Mouse (Mus musculus): ENCODE results near the gene Ptgir. TPM values are rescaled to one million over a fixed set of nuclear protein-coding genes. Genes with fewer than 3 reads are reported as not detected.

The Ptgir gene
- polyA plus RNA-seq, 1 experiment from 2014 or later, result 2.4 TPM

GRCm38 (mm10) chr7:16959539-16960187 lies 53.4 kb downstream of the Ptgir start, which contains the start of gene Pnmal1:
Pnmal1 (plus strand) TSS chr7:16959679.
- H3K27ac ChIP-seq, result no peak within 1 kb of the TSS
- no peaks in the 10 kb centered on the region for H3K9me3 ChIP-seq
- no peaks in the 10 kb centered on the region; the same call in 1 of the 2 replicates for H3K27me3 ChIP-seq
- WGBS, result 19% methylated on average over 17 of the region's 17 CpGs
- peak; percentile 55; the same call in 1 of the 2 replicates for ATAC-seq (ENCODE audit: borderline replicate concordance, extremely low read depth, low FRiP score, low TSS enrichment)
- H3K4me2 ChIP-seq, result no peak within 1 kb of the TSS
- H3K4me3 ChIP-seq, result no peak within 1 kb of the TSS
- no peak within 1 kb of the TSS for H3K9ac ChIP-seq
- H3K36me3 ChIP-seq, result no peaks in the 10 kb centered on the region
- H3K4me1 ChIP-seq, result no peaks in the 10 kb centered on the region

Other genes with a start within 250 kb of the Ptgir start
- gene Ceacam15, start 230.8 kb upstream of the Ptgir start, polyA plus RNA-seq (2015; fragmentation: Nextera tagmentation; extraction: Ambion mirVana), result not detected in 2 replicates
- not detected in 2 replicates for gene Ceacam9, start 184.6 kb upstream of the Ptgir start, polyA plus RNA-seq (2015; fragmentation: Nextera tagmentation; extraction: Ambion mirVana)
- 280 and 291 TPM in 2 replicates for gene Ap2s1, start 168.1 kb upstream of the Ptgir start, polyA plus RNA-seq (2015; fragmentation: Nextera tagmentation; extraction: Ambion mirVana)
- 53.7 and 54.5 TPM in 2 replicates for gene Slc1a5, start 125.2 kb upstream of the Ptgir start, polyA plus RNA-seq (2015; fragmentation: Nextera tagmentation; extraction: Ambion mirVana)
- gene Strn4, start 90.6 kb upstream of the Ptgir start, polyA plus RNA-seq (2015; fragmentation: Nextera tagmentation; extraction: Ambion mirVana), result 102 TPM in 2 replicates
- 28.9 and 30.6 TPM in 2 replicates for gene Fkrp, start 89.8 kb upstream of the Ptgir start, polyA plus RNA-seq (2015; fragmentation: Nextera tagmentation; extraction: Ambion mirVana)
- gene Prkd2, start 63.6 kb upstream of the Ptgir start, polyA plus RNA-seq (2015; fragmentation: Nextera tagmentation; extraction: Ambion mirVana), result 18.9 and 19.7 TPM in 2 replicates
- gene Dact3, start 31.2 kb upstream of the Ptgir start, polyA plus RNA-seq (2015; fragmentation: Nextera tagmentation; extraction: Ambion mirVana), result 3.5 and 3.7 TPM in 2 replicates
- gene Gng8, start 14.7 kb upstream of the Ptgir start, polyA plus RNA-seq (2015; fragmentation: Nextera tagmentation; extraction: Ambion mirVana), result 11.2 and 12.0 TPM in 2 replicates
- gene Calm3, start 17.6 kb downstream of the Ptgir start, polyA plus RNA-seq (2015; fragmentation: Nextera tagmentation; extraction: Ambion mirVana), result 101 and 104 TPM in 2 replicates
- 6.2 and 6.6 TPM in 2 replicates for gene Pnmal2, start 38.2 kb downstream of the Ptgir start, polyA plus RNA-seq (2015; fragmentation: Nextera tagmentation; extraction: Ambion mirVana)
- 0.11 and 0.36 TPM in 2 replicates for gene Pnmal1, start 53.2 kb downstream of the Ptgir start, polyA plus RNA-seq (2015; fragmentation: Nextera tagmentation; extraction: Ambion mirVana)
- gene Gm42372, start 76.6 kb downstream of the Ptgir start, polyA plus RNA-seq (2015; fragmentation: Nextera tagmentation; extraction: Ambion mirVana), result 0.16 and 0.17 TPM in 2 replicates
- gene Ccdc8, start 86.2 kb downstream of the Ptgir start, polyA plus RNA-seq (2015; fragmentation: Nextera tagmentation; extraction: Ambion mirVana), result 34.9 and 35.9 TPM in 2 replicates
- gene Ppp5c, start 121.4 kb downstream of the Ptgir start, polyA plus RNA-seq (2015; fragmentation: Nextera tagmentation; extraction: Ambion mirVana), result 107 and 110 TPM in 2 replicates
- gene Hif3a, start 155.9 kb downstream of the Ptgir start, polyA plus RNA-seq (2015; fragmentation: Nextera tagmentation; extraction: Ambion mirVana), result 37.6 and 41.5 TPM in 2 replicates
- gene Psg16, start 167.6 kb downstream of the Ptgir start, polyA plus RNA-seq (2015; fragmentation: Nextera tagmentation; extraction: Ambion mirVana), result 0.10 and 0.19 TPM in 2 replicates
- not detected in 2 replicates for gene Ceacam3, start 243.8 kb downstream of the Ptgir start, polyA plus RNA-seq (2015; fragmentation: Nextera tagmentation; extraction: Ambion mirVana)

Data from lung, embryonic 15.5 days (tissue).